Mouse (Mus musculus): ENCODE measurements around the gene Bcor.

- TF ChIP-seq POLR2A (IDR thresholded peaks at IDR 0.05; ENCODE audit: low read depth, low read length) (no peak), CTCF (conservative IDR thresholded peaks at IDR 0.05; ENCODE audit: insufficient read depth, insufficient read length, low read depth, low read length) (no peak)
These were observed 77.4 kb downstream of the Bcor start for GRCm38 (mm10) chrX:12082736-12083135.
